Mouse (Mus musculus): Measurements from ENCODE around the gene Zfp26. TPM values are rescaled to one million over a fixed set of nuclear protein-coding genes. Genes with fewer than 3 reads are reported as not detected.
A peak's percentile ranks its signal among the peaks of the same experiment; 100 is the strongest.

Gene Zfp26
- 10 to 100 TPM in 1 of 2 experiments, 1 to 10 TPM in 1; 9.1 to 11.9 TPM for total RNA-seq (2021)

DNA sequence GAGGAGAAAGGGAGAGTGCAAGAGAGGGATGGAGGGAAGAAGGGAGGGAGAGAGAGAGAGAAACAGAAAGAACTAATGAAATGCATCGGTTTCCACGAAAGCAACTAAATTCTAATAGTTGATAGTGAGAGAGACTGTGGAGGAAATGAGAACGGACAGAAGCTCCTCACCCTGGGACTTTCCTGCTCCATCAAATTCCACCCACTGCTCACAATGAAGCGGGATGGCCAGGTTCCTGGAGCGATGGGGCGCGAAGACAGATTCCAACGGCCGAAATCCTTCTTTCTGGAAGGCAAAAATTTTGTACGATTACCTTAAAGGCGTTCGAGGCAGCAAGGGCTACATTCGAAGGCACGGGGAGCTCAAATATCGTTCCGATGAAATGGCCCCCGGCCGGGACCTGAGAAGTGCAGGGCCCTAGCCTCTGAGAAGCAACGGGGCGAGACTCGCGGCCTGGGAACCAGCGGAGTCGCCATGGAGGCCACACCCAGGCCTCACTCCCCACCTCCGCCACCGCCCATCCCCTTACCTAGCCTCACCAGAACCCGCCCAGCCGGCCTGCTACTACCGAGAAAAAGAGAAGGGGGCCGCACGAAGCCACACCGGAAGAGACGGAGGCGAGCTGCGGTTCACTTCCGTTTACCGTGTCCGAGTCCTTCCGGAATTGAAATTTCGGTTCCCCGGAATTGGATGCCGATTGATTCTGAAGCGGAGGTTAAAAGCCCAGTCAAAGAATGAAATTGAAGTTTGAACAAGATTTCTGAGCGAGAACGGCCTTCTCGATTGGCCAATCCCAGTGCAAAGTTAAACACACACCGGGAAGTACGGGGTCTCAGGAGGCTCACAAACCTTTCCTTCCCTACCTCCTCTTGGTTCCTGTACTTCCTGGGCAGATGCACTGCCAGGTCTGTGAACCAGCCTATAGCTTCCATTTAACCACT lies at the start of gene Zfp26:
Gene Zfp26, minus strand, starts transcription at position 786 of the 941 bp plus-strand sequence.
- peak; percentile 42 for DNase-seq (ENCODE audit: low spot score)
- intact Hi-C loops (cut with DNase I) = loop anchor here (5.0 to 10.0 kb wide), 3 partner anchors 72 to 285 kb away; partner anchors contain the start of genes Olfm2, Zfp560 and Zfp846

DNA sequence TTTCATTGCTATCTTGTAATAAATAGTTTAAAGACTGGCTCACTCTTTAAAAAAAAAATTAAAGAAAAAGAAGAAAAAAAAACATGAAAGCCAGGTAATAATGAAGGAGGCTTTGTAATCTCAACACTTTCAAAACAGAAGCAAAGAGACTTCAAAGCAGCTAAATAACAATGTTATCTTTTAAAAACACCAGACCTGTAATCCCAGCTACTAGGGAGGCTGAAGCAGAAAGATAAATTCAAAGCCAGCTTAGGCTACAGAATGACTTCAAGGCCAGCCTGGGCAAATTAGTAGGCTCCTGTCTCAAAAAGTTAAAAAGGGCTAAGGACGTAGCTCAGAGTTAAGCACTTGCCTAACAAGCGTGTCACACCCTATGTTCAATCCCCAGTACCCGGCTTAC lies 49.7 kb upstream of the Zfp26 start:
- intact Hi-C loops (cut with DNase I) = no loop called here
- no peak for DNase-seq (ENCODE audit: low spot score)

DNA sequence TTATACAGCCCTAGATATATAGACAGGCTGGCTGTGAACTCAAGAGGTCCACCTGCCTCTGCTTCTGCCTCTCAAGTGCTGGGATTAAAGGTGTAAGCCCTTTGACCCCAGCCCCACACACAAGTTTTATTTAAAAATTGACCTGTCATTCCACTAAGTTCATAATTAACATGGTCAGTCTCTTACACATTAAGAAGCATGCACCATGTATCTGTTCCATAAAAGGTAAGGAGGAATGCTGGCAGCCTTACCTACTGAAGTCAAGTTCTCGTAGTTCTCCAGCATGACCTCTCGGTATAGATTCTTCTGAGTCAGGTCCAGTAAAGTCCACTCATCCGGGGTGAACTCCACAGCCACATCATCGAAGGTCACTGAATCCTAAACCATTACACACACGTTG lies 44.8 kb upstream of the Zfp26 start:
- intact Hi-C loops (cut with DNase I) = no loop called here
- DNase-seq (ENCODE audit: low spot score) = no peak

DNA sequence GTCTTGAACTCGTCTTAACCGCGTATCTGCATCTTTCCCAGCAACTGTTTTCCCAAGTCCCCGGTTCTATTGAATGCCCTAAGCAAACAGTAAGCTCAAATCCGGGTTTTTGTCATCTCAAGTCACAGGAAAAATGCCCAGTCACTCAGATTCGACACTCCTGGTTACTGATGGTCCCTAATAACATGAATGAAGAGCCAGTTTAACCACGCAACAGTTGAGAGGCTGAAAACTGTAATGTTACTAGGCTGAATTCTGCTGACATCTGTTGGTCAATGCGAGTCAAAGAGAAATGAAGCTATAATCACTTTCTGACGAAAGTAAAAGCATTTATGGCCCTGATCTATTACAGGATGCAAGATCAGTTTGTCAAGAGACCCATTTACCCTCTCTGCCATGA lies 33.3 kb upstream of the Zfp26 start:
- DNase-seq (ENCODE audit: low spot score) = no peak
- intact Hi-C loops (cut with DNase I) = loop anchor here (2.0 to 10.0 kb wide), 2 partner anchors 28 to 112 kb away; partner anchors contain the start of gene Zfp266

DNA sequence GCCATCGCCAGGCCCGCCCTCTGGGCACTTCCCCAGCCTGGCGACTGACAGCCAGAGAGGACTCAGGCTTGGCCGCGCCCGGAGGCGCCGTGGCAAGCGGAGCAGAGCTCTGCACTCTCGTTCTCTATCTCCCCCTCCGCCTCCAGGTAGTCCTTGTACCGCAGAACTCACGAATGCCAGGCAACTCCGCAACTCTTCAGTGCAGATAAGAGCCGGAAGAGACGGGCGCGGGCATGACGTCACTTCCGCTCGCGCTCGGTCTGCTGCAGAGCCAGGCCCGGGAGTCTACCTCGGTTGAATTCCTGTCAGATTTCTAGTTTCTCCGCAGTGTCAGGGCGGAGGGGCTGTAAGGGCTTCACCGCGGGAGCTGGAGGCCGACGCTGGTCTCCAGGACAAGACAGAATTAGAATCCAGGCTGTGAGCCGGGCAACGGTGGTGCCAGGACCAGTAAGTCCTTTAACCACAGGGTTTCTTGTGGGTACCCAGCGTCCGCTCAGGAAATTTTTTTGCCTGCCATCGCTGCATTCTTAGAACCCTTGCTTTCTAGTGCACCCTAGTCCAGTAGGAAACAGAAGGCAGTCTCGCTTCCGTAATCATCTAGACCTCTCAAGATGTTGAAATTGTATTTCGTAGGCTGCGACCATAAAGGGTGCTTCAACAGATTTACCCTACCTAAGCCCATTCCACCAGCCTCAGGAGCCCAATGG lies 32.7 kb upstream of the Zfp26 start, which contains the start of gene Zfp426:
Gene Zfp426, minus strand, starts transcription at position 220 of the 707 bp plus-strand sequence.
- peak; percentile 73 for DNase-seq (ENCODE audit: low spot score)
- intact Hi-C loops (cut with DNase I) = loop anchor here (2.0 to 10.0 kb wide), 2 partner anchors 28 to 112 kb away; partner anchors contain the start of gene Zfp266

DNA sequence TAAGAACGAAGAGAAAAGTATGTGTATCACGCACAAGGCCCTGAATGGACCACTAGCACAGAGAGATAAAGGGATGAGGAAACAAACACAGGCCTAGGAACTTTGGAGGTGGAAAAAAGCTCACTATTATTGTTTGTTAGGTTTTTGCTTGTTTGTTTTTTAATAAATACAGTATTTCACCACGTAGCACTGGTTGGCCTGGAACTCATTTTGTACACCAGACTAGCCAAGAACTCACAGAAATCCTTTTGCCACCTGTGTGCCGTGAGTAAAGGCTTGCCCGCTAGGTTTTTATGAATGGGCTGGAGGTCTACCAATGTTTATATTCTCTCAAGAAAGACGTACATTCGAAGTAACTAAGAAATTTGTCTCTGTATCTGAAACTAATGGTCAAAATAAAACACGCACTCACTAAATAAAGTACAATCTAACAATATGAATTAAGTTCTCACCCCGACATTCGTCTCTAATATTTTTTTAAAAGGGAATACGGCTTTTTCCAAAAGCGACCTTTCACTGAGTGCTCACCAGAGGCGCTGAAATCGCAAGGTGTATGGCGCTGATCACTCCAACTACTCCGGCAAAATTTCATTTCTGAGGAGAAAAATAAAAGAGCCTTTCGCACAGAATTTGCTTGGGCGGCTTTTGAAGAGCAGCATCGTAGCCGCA lies 32.0 kb upstream of the Zfp26 start:
- DNase-seq (ENCODE audit: low spot score) = no peak

DNA sequence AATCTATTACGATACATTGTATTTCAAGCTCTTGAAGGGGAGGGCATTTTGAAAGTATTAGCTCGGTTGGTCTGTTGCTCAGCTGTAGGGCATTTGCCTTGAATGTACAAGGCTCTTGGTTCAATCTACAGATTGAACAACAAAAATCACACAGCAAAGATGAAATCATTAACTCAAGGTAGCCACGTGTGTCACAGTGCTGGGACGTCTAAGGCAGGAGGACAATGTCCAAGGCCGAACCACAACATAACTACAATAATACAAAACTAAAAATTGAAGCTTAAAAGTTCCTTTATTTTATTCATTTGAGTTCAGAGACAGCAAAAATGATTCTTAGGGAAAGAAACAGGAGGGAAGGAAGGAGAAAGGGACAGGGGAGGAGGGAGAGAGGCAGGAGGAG lies 29.6 kb upstream of the Zfp26 start:
- DNase-seq (ENCODE audit: low spot score) = no peak
- intact Hi-C loops (cut with DNase I) = no loop called here

More for the DNA sequence above, 32.0 kb upstream of the Zfp26 start:
- intact Hi-C loops (cut with DNase I) = loop anchor here (2.0 to 10.0 kb wide), 2 partner anchors 29 to 113 kb away; partner anchors contain the start of gene Zfp266

DNA sequence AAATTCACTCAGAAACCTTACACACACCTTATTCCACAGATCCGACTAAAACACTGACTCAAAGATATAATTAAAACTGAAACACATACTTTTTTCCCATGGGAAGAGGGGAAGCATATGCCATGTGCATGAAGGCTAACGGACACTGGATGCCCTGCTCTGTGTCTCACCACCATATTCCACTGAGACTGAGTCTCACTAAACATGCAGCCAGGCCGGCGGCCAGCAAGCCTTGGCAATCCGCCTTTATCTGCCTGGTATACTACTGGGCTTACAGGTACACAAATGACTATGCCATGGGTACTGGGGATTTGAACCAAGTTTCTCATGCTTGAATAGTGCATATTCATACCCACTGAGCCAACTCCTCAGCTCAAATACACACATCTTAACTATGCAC lies 19.4 kb upstream of the Zfp26 start:
- no peak for DNase-seq (ENCODE audit: low spot score)
- intact Hi-C loops (cut with DNase I) = no loop called here

DNA sequence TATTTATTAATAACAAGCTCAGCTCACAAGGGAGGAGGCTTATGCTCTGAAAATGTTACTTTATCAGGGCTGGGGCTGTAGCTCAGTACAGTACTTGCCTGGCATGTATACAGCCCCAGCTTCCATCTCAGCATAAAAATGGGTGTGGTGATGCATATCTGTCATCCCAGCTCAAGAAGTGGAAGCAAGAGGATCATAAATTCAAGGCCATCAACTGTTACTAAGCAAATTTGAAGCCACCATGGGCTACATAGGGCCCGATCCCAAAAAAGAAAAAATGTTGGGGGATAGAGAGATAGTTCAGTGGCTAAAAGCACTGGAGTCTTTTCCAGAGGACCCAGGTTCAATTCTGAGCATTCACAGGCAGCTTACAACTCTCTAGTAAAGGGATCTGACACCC lies 16.7 kb upstream of the Zfp26 start:
- intact Hi-C loops (cut with DNase I) = no loop called here
- DNase-seq (ENCODE audit: low spot score) = no peak

DNA sequence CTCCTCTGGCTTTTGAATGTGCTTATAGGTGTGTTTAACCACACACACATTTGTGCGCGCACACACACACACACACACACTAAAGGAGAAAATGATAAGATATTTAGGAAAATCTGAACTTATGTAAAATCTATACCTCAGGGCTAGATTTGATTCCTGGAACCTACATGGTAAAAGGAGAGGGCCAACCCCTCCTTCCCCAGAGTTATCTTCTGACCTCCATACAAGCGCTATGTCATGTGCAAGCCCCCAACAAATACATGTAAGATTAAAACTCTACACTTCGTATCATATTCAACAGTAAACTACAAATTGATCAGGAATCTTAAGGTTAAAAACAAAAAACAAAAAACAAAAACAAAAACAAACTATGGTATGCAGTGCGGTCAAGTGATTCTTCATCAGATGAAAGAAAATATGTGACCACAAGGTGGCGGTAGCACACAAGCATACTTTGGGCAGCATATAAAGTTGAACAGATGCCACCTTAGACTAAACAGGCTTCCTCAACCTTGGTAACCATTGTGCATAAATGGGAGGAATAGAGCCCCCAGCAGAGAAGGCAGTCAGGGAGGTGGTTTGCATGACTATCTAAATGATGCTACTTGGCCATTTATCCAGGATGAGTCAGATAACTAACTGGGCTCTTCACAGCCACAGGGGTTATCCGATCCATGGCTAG lies 6.9 kb upstream of the Zfp26 start:
- peak; percentile 9 for DNase-seq (ENCODE audit: low spot score)

DNA sequence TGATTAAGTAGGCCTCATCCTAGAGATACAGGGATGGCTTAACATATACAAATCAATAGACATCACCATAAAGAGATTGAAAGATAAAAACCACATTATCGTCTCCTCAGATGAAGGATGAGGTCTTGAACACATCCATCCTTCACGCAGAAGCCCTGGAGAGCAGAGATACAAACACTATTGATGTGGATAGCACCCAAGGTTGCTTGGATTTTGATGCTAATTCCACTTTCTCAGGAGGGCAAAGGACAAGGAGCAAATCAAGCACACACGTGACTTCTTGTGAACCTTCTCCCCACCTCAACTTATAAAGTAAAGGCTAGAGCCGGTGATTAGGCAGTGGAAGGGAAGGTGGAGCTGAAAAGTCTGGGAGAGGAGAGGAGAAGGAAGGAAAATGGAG lies 6.3 kb downstream of the Zfp26 start:
- intact Hi-C loops (cut with DNase I) = no loop called here
- no peak for DNase-seq (ENCODE audit: low spot score)

More for the DNA sequence above, 6.9 kb upstream of the Zfp26 start:
- intact Hi-C loops (cut with DNase I) = loop anchor here (5.0 to 10.0 kb wide), 3 partner anchors 118 to 278 kb away; partner anchors contain the start of genes Olfm2, Pin1 and Zfp846

DNA sequence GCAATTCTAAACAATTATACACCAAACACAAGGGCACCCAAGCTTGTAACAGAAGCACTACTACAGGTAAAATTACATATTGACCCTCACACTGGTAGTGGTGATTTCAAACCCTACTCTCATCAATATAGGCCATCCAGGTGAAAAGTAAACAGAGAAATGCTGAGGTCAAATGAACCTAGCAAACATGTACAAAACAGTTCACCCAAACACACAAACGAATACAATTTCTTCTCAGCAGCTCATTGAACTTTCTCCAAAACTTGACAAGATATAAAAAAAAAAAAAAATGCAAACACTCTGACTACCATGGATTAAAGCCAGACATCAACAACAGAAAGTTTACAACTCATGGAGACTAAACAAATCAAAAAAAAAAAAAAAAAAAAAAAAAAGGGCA lies 8.5 kb downstream of the Zfp26 start:
- no peak for DNase-seq (ENCODE audit: low spot score)
- intact Hi-C loops (cut with DNase I) = no loop called here

DNA sequence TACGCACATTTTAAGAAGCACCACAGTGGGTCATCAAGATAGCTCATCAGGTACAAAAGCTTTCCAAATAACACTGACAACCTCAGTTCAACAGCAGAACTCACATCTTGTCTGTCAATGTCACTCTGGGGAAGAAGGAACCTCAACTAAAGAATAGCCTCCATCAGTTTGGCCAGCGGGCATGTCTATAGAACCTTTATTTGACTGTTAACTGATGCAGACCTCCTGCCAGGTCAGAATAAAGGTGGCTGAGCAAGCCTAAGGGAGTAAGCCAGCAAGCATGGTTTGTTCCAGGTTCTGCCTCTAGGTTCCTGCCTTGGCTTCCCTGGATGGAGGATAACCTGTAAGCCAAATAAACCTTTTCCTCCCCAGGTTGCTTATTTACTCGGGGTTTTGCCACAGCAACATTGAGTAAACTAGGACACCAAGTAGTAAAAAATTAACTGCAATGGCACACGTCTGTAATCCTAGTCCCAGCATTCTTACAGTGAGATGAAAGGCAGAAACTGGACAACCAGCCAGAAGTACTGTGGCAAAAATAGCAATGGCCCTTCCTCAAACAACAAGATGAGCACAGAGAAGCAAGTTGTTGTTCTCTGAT lies 16.7 kb downstream of the Zfp26 start:
- intact Hi-C loops (cut with DNase I) = no loop called here
- DNase-seq (ENCODE audit: low spot score) = no peak

DNA sequence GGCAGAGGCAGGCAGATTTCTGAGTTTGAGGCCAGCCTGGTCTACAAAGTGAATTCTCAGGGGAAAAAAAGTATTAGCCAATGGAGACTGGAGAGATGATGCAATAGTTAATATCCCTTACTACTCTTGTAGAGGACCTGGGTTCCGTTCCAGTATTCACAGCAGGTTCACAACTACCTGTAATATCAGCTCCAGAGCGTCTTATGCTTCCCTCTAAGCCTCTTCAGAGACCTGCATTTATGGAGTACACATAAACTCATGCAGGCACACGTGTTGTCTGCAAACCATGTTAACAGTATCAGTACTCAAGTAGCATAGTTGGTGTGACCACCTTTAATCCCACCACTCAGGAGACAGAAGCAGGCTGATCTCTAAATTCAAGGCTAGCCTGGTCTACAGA lies 30.0 kb downstream of the Zfp26 start:
- intact Hi-C loops (cut with DNase I) = no loop called here
- no peak for DNase-seq (ENCODE audit: low spot score)

DNA sequence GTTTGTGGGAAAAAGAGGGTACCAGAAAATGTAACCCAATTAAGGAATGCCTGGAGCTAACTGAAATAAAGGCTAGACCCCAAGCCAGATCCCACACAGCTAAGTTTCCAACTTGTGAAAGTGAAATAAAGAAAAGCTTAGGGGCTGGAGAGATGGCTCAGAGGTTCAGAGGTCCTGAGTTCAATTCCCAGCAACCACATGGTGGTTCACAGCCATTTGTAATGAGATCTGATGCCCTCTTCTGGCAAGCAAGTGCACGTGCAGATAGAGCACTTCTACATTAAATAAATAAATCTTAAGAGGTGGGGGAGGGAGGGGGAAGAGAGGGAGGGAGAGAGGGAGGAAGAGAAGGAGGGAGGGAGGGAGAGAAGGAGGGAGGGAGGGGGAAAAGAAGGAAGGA lies 48.5 kb downstream of the Zfp26 start:
- intact Hi-C loops (cut with DNase I) = no loop called here
- no peak for DNase-seq (ENCODE audit: low spot score)

DNA sequence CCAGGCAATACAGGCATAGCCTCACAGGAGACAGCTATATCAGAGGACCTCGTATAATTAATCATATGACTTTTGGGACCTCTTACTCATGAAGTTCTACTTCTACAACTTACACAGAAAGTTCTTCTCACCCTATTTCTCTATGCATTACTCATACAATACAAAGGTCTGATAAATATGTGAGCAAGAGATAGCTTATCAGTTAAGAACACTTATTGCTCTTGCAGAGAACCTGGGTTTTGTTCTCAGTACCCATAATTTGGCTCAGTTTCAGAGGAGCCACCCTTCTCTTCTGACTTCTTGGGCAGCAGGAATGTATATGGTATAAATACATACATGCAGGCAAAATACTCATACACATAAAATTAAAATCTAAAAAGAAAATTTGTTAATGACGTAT lies 50.6 kb downstream of the Zfp26 start:
- intact Hi-C loops (cut with DNase I) = no loop called here
- DNase-seq (ENCODE audit: low spot score) = no peak

DNA sequence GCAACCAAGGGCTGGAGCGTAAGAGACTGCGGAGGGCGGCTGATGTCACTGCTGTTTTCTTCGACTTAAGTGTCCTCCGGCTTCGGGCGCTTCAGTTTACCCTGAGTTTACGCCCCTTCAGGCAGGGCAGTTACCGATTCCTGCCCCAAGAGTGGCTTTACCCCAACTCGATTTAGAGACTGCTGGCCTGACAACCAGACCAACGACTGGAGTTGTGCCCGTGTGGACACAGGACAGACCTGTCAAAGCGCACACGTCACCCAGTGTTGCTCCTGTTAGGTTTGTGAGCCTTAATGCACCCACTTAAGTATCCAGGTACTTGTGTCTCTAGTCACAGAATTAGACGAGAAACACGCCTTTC lies 74.6 kb downstream of the Zfp26 start:
- DNase-seq (ENCODE audit: low spot score) = no peak
- intact Hi-C loops (cut with DNase I) = loop anchor here (5.0 kb wide), 1 partner anchor 72 kb away; no protein-coding TSS in a partner anchor

DNA sequence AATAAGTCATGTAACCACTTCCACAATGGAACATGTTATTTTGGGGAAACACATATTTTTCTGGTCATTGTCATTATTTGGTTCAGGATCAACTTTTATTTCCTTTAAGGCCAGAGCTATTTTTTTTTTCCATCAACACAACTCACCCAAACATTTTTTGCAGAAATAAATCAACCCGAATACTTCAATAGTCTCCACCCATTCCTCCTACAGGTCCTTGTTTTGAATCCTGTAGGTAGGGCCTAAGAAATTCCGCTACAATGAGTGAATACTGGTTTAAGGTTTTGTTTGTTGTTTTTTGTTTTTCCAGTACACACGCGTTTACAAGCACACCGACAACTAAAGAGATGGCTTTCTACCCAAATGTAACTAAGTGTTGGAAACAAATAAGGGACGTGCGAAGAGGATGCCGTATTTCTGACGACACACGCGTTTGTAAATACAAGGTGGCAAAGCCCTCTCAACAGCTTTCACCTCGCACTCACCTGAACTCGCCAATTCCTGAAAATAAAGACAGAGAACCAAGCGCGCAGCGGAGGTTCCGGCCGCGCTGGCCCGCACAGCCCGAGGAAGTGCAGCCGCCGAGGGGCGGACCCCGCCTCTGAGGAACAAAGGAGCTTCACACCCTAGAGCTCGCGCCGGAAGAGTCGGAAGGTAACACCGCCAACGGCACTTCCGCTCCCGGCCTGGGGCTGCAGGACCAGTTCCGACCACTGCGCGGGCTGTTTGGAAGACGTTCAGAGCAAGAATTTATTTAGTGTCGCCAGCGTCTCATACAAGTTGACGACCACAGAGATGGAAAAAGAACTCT lies 75.2 kb downstream of the Zfp26 start, which contains the start of gene Zfp560:
Gene Zfp560, minus strand, starts transcription at position 646 of the 811 bp plus-strand sequence.
- DNase-seq (ENCODE audit: low spot score) = peak; percentile 74
- intact Hi-C loops (cut with DNase I) = loop anchor here (5.0 kb wide), 1 partner anchor 73 kb away; no protein-coding TSS in a partner anchor
